Mouse (Mus musculus): ENCODE data around the gene Cish.

DNA sequence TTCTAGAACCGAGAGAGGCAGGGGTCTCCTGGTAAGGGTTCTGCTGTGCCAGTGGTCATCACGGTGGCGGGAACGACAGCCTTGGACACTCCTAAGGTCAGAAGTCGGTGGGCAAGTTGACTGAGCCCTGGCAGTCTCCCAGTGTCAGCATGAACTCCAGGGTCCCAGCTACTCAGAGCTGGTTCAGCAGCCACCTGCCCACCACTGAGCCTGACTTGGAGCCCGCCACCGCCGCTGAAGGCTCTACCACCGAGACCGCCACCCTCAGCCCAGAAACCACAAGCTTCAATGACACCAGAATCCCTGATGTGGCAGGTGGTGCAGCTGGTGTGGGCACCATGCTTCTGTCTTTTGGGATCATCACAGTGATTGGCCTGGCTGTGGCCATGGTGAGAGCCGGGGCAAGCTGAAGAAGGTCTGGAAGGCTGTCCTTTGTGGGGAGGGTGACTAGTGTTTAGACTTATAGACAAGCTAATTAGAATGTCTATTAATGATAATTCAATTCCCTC lies 46.4 kb downstream of the Cish start:
- no peak for TF ChIP-seq CTCF (IDR thresholded peaks at IDR 0.05; ENCODE audit: low read depth)
- no peak for TF ChIP-seq EP300 (IDR thresholded peaks at IDR 0.05; ENCODE audit: low read depth)
